Mouse (Mus musculus) 3134 (cell line): ENCODE results near the gene Olfr815.
"Not testable (repeated sequence)": the region's sequence is repeated elsewhere in the genome, so short reads cannot be mapped to it uniquely, and the experiment has no call there.

Source experiments
- DNase-seq: peaks from one replicate; pipeline ENCODE4 v3.0.0-alpha.2; 2011; ENCODE audit warnings: low spot score; ENCODE audit not compliant: insufficient read length; ENCODE audit errors: extremely low read depth

The Olfr815 gene

GRCm38 (mm10) chr10:129905767-129906166 lies at the start of gene Olfr815:
Olfr815 (minus strand) TSS chr10:129905867.
- DNase-seq = not testable (repeated sequence)

- no peak for DNase-seq
Observed at GRCm38 (mm10) chr10:129949000-129949399, 43.3 kb upstream of the Olfr815 start, which contains the start of gene Olfr818. Olfr818 (minus strand) TSS chr10:129949100.

- no peak for DNase-seq
Observed at GRCm38 (mm10) chr10:129915497-129915896, 9.8 kb upstream of the Olfr815 start, which contains the start of gene Olfr816. Olfr816 (minus strand) TSS chr10:129915597.

GRCm38 (mm10) chr10:129885934-129886333 lies 19.7 kb downstream of the Olfr815 start:
- DNase-seq = no peak

GRCm38 (mm10) chr10:129885496-129885895 lies 20.2 kb downstream of the Olfr815 start:
- DNase-seq = not testable (repeated sequence)

- DNase-seq = not testable (repeated sequence)
Observed at GRCm38 (mm10) chr10:129879751-129880150, 25.9 kb downstream of the Olfr815 start, which contains the start of gene Olfr814. Olfr814 (minus strand) TSS chr10:129879851.

- no peak for DNase-seq
Observed at GRCm38 (mm10) chr10:129855067-129855466, 50.6 kb downstream of the Olfr815 start, which contains the start of gene Olfr813. Olfr813 (plus strand) TSS chr10:129855367.
